In the genomic region with DNA sequence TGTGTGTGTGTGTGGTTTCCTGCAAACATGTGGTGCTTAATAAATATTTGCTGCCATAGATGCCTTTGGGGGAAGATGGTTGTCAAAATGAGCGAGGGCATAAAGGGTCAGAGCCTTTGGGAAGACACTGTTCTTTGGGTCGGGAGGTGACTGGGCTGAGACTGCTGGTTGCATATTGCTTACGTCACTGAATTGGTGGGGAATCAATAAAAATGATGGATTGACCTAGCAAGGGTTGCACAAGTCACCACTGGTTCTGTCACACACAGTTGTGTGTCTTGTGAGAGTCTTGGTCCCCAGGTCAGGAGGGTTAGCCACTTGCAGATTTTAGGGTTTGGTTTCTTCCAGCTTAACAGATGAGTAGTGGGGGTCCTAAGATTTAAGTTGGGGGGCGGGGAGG, we compare ENCODE assay signal across 31 mouse cellular contexts. TPM values are rescaled to one million over a fixed set of nuclear protein-coding genes. Genes with fewer than 3 reads are reported as not detected.
"Had no signal": no experiment of that assay in that cellular context is flagged by ENCODE, and none has a peak within 500 bp of the region (broad histone marks: within the 10 kb centered on the region; RNA-seq: fewer than 3 reads in every experiment).

No protein-coding gene starts in this region.

- H3K4me2 ChIP-seq: limb, embryonic 12.5 days; limb, embryonic 13.5 days; limb, embryonic 15.5 days; liver, embryonic 12.5 days; liver, embryonic 13.5 days; liver, embryonic 15.5 days; lung, embryonic 14.5 days; lung, embryonic 15.5 days; midbrain, embryonic 11.5 days; midbrain, embryonic 12.5 days; midbrain, embryonic 13.5 days; midbrain, embryonic 15.5 days; neural tube, embryonic 12.5 days had no signal

- H3K4me1 ChIP-seq: limb, embryonic 10.5 days; limb, embryonic 12.5 days; limb, embryonic 13.5 days; limb, embryonic 15.5 days; liver, embryonic 12.5 days; liver, embryonic 13.5 days; liver, embryonic 15.5 days; lung, embryonic 15.5 days; megakaryocyte, embryonic 14.5 days; midbrain, embryonic 10.5 days; midbrain, embryonic 12.5 days; midbrain, embryonic 13.5 days; midbrain, embryonic 15.5 days; neural tube, embryonic 12.5 days had no signal

- H3K27me3 ChIP-seq: limb, embryonic 13.5 days; limb, embryonic 15.5 days; liver, embryonic 12.5 days; liver, embryonic 13.5 days; liver, embryonic 15.5 days; lung, embryonic 15.5 days; midbrain, embryonic 13.5 days; midbrain, embryonic 15.5 days had no signal

- H3K4me3 ChIP-seq: left cerebral cortex, adult 2 months; limb, embryonic 10.5 days; limb, embryonic 12.5 days; limb, embryonic 13.5 days; limb, embryonic 15.5 days; liver, embryonic 12.5 days; liver, embryonic 13.5 days; liver, embryonic 15.5 days; lung, embryonic 15.5 days; megakaryocyte, embryonic 14.5 days; midbrain, embryonic 10.5 days; midbrain, embryonic 12.5 days; midbrain, embryonic 13.5 days; midbrain, embryonic 15.5 days; myocyte; neural tube, embryonic 12.5 days had no signal

- H3K36me3 ChIP-seq: limb, embryonic 10.5 days; limb, embryonic 12.5 days; limb, embryonic 13.5 days; limb, embryonic 15.5 days; liver, embryonic 12.5 days; liver, embryonic 13.5 days; liver, embryonic 15.5 days; lung, embryonic 15.5 days; midbrain, embryonic 10.5 days; midbrain, embryonic 12.5 days; midbrain, embryonic 13.5 days; midbrain, embryonic 15.5 days; neural tube, embryonic 12.5 days had no signal

- H3K9ac ChIP-seq: limb, embryonic 12.5 days; limb, embryonic 13.5 days; limb, embryonic 15.5 days; liver, embryonic 12.5 days; liver, embryonic 13.5 days; liver, embryonic 14.5 days; liver, embryonic 15.5 days; lung, embryonic 14.5 days; lung, embryonic 15.5 days; midbrain, embryonic 12.5 days; midbrain, embryonic 13.5 days; midbrain, embryonic 15.5 days; neural tube, embryonic 12.5 days had no signal

- ATAC-seq: liver, embryonic 12.5 days; lung, postnatal 0 days; midbrain, embryonic 13.5 days; midbrain, embryonic 15.5 days; midbrain, embryonic 16.5 days had no signal

- H3K27ac ChIP-seq: left cerebral cortex, adult 2 months; limb, embryonic 10.5 days; limb, embryonic 12.5 days; limb, embryonic 13.5 days; limb, embryonic 15.5 days; liver, embryonic 12.5 days; liver, embryonic 13.5 days; liver, embryonic 14.5 days; liver, embryonic 15.5 days; lung, embryonic 15.5 days; macrophage; midbrain, embryonic 10.5 days; midbrain, embryonic 12.5 days; midbrain, embryonic 13.5 days; midbrain, embryonic 15.5 days; neural tube, embryonic 12.5 days had no signal

- H3K9me3 ChIP-seq: limb, embryonic 10.5 days; limb, embryonic 12.5 days; limb, embryonic 13.5 days; limb, embryonic 15.5 days; liver, embryonic 12.5 days; liver, embryonic 13.5 days; liver, embryonic 15.5 days; lung, embryonic 15.5 days; megakaryocyte, embryonic 14.5 days; midbrain, embryonic 10.5 days; midbrain, embryonic 12.5 days; midbrain, embryonic 13.5 days; midbrain, embryonic 15.5 days; neural tube, embryonic 12.5 days had no signal

- DNase-seq: left cerebral cortex, postnatal 4 days; liver, embryonic 13.5 days; lung, adult 18-20 months; lung, adult 2 months; lung, embryonic 14.5 days; lung, postnatal 10 days; lung, postnatal 14 days; lung, postnatal 36 days; lung, postnatal 4 days; midbrain, embryonic 14.5 days had no signal

RNA-seq across cellular contexts. Expression of gene Cdh23, which starts 19.0 kb away (rescaled TPM):
- total RNA-seq: megakaryocyte-erythroid progenitor cell, adult 5-6 weeks had no signal
